Mouse (Mus musculus) liver, embryonic 11.5 days (tissue): ENCODE measurements around the gene F2rl2. TPM values are rescaled to one million over a fixed set of nuclear protein-coding genes. Genes with fewer than 3 reads are reported as not detected.
A peak's percentile ranks its signal among the peaks of the same experiment; 100 is the strongest.

Experiments used
- ATAC-seq: fragments of 200-750 bp; cut with Nextera tagmentation; replicated peaks from 2 replicates; pipeline ENCODE4 v1.8.0; 2017; ENCODE audit warnings: moderate number of reproducible peaks, mild to moderate bottlenecking, moderate TSS enrichment, moderate library complexity; ENCODE audit not compliant: low FRiP score
- DNase-seq: peaks from one replicate; pipeline ENCODE4 v3.0.0-alpha.2; 2017; ENCODE audit warnings: low spot score
- H3K27ac ChIP-seq: fragments of 300-500 bp; sonication (generic); 2 replicates; pipeline ENCODE4 v1.5.1; 2014; ENCODE audit warnings: mild to moderate bottlenecking, low read depth, low read length, control low read depth
- H3K27me3 ChIP-seq: fragments of 300-500 bp; sonication (generic); replicated peaks from 2 replicates; pipeline ENCODE4 v1.6.1; 2014; ENCODE audit warnings: low read length, mixed read lengths; ENCODE audit not compliant: control insufficient read depth, insufficient read depth
- H3K36me3 ChIP-seq: fragments of 300-500 bp; sonication (generic); 2 replicates; pipeline ENCODE4 v1.6.1; 2014; ENCODE audit warnings: mild to moderate bottlenecking, low read length, moderate library complexity, mixed read lengths; ENCODE audit not compliant: control insufficient read depth, insufficient read depth
- H3K4me1 ChIP-seq: fragments of 300-500 bp; sonication (generic); replicated peaks from 2 replicates; pipeline ENCODE4 v1.6.1; 2014; ENCODE audit warnings: low read length, mixed read lengths; ENCODE audit not compliant: control insufficient read depth, insufficient read depth
- H3K4me2 ChIP-seq: fragments of 300-500 bp; sonication (generic); 2 replicates; pipeline ENCODE4 v1.6.1; 2014; ENCODE audit warnings: mild to moderate bottlenecking, control low read depth, moderate library complexity
- H3K4me3 ChIP-seq: fragments of 300-500 bp; sonication (generic); 2 replicates; pipeline ENCODE4 v1.5.1; 2014; ENCODE audit warnings: low read depth, low read length, control low read depth
- H3K9ac ChIP-seq: fragments of 300-500 bp; sonication (generic); 2 replicates; pipeline ENCODE4 v1.6.1; 2014; ENCODE audit warnings: low read depth, low read length, control low read depth
- H3K9me3 ChIP-seq: fragments of 300-500 bp; sonication (generic); 2 replicates; pipeline ENCODE4 v1.6.1; 2016; ENCODE audit warnings: low read length, inconsistent platforms, mixed read lengths; ENCODE audit not compliant: control insufficient read depth
- WGBS: fragments of 180-500 bp; shearing (Covaris S2); extraction: QIAGEN DNeasy Blood & Tissue Kit; methylation state at CpG from one replicate; pipeline ENCODE4 v1.1.7; 2014; 5-methylcytosine and 5-hydroxymethylcytosine counted together
- polyA plus RNA-seq: library from polyadenylated mRNA; unstranded; fragments of >200 nt; fragmentation: Nextera tagmentation; extraction: Ambion mirVana; gene quantifications from 2 replicates; pipeline ENCODE4 v1.2.1, GENCODE M21; 2014

Gene F2rl2
- polyA plus RNA-seq, 1 experiment from 2014 or later = 29.5 TPM

- Histone ChIP-seq H3K4me3 (no peak overlapping the region), H3K27me3 (no peaks in the 10 kb centered on the region), H3K36me3 (peaks cover 8% of the 10 kb centered on the region; the same call in 1 of the 2 replicates), H3K9me3 (no peaks in the 10 kb centered on the region), H3K4me2 (no peak overlapping the region), H3K9ac (no peak overlapping the region), H3K4me1 (peaks cover 10% of the 10 kb centered on the region), H3K27ac (no peak overlapping the region)
- 44% methylated on average over 5 of the region's 5 CpGs for WGBS
- DNase-seq (no peak), ATAC-seq (no peak)
Observed at GRCm38 (mm10) chr13:95685736-95686135, 10.9 kb upstream of the F2rl2 start.

- Histone ChIP-seq H3K9me3 (no peaks in the 10 kb centered on the region), H3K4me1 (peaks cover 14% of the 10 kb centered on the region), H3K4me3 (no peak overlapping the region), H3K9ac (no peak overlapping the region), H3K27ac (peak overlapping the region; percentile 60), H3K36me3 (no peaks in the 10 kb centered on the region), H3K4me2 (peak overlapping the region; percentile 23; the same call in 1 of the 2 replicates), H3K27me3 (no peaks in the 10 kb centered on the region)
- DNase-seq (peak; percentile 40), ATAC-seq (peak; percentile 98)
- 47% methylated on average over 1 of the region's 1 CpGs for WGBS
Observed at GRCm38 (mm10) chr13:95688576-95688975, 8.1 kb upstream of the F2rl2 start.

- no peak overlapping the region for H3K4me3 ChIP-seq
- no peaks in the 10 kb centered on the region for H3K27me3 ChIP-seq
- ATAC-seq (no peak), DNase-seq (no peak)
- 47% methylated on average over 8 of the region's 8 CpGs for WGBS
- H3K9me3 ChIP-seq = no peaks in the 10 kb centered on the region
- no peak overlapping the region for H3K4me2 ChIP-seq
- H3K4me1 ChIP-seq = peaks cover 19% of the 10 kb centered on the region
- 0 out of 2 replicates have a peak overlapping the region, but pooled peaks have one; percentile 9 for H3K27ac ChIP-seq
- H3K9ac ChIP-seq = no peak overlapping the region
- no peaks in the 10 kb centered on the region for H3K36me3 ChIP-seq
Observed at GRCm38 (mm10) chr13:95692201-95692600, 4.5 kb upstream of the F2rl2 start.

- ATAC-seq (no peak), DNase-seq (no peak)
- H3K4me1 ChIP-seq = peaks cover 9% of the 10 kb centered on the region
- no peak overlapping the region for H3K9ac ChIP-seq
- H3K9me3 ChIP-seq = no peaks in the 10 kb centered on the region
- H3K36me3 ChIP-seq = no peaks in the 10 kb centered on the region
- 89% methylated on average over 9 of the region's 9 CpGs for WGBS
- no peak overlapping the region for H3K4me2 ChIP-seq
- no peak overlapping the region for H3K4me3 ChIP-seq
- peak overlapping the region; percentile 4; the same call in 1 of the 2 replicates for H3K27ac ChIP-seq
- H3K27me3 ChIP-seq = no peaks in the 10 kb centered on the region
Observed at GRCm38 (mm10) chr13:95696120-95696653, 466 bp upstream of the F2rl2 start.

- H3K27ac ChIP-seq = 0 out of 2 replicates have a peak overlapping the region, but pooled peaks have one; percentile 36
- no peaks in the 10 kb centered on the region for H3K36me3 ChIP-seq
- DNase-seq = no peak
- no peak overlapping the region for H3K4me3 ChIP-seq
- H3K9ac ChIP-seq = no peak overlapping the region
- no peak for ATAC-seq
- no peaks in the 10 kb centered on the region for H3K27me3 ChIP-seq
- WGBS = 46% methylated on average over 6 of the region's 6 CpGs
- no peaks in the 10 kb centered on the region for H3K9me3 ChIP-seq
- no peak overlapping the region for H3K4me2 ChIP-seq
- H3K4me1 ChIP-seq = peaks cover 7% of the 10 kb centered on the region
Observed at GRCm38 (mm10) chr13:95697874-95698273, 1.2 kb downstream of the F2rl2 start.

- ATAC-seq (no peak), DNase-seq (no peak)
- Histone ChIP-seq H3K9me3 (no peaks in the 10 kb centered on the region), H3K36me3 (no peaks in the 10 kb centered on the region), H3K4me3 (no peak overlapping the region), H3K27me3 (no peaks in the 10 kb centered on the region), H3K9ac (no peak overlapping the region), H3K4me2 (no peak overlapping the region), H3K27ac (no peak overlapping the region), H3K4me1 (no peaks in the 10 kb centered on the region)
- 88% methylated on average over 5 of the region's 5 CpGs for WGBS
Observed at GRCm38 (mm10) chr13:95703376-95703775, 6.7 kb downstream of the F2rl2 start.

GRCm38 (mm10) chr13:95705589-95705988 lies 8.9 kb downstream of the F2rl2 start:
- no peaks in the 10 kb centered on the region for H3K36me3 ChIP-seq
- DNase-seq = no peak
- H3K4me2 ChIP-seq = no peak overlapping the region
- H3K27ac ChIP-seq = no peak overlapping the region
- ATAC-seq = no peak
- no peak overlapping the region for H3K9ac ChIP-seq
- no peaks in the 10 kb centered on the region for H3K9me3 ChIP-seq
- WGBS = 89% methylated on average over 6 of the region's 6 CpGs
- H3K27me3 ChIP-seq = no peaks in the 10 kb centered on the region
- H3K4me1 ChIP-seq = no peaks in the 10 kb centered on the region
- no peak overlapping the region for H3K4me3 ChIP-seq

GRCm38 (mm10) chr13:95712054-95712453 lies 15.4 kb downstream of the F2rl2 start:
- H3K4me2 ChIP-seq = no peak overlapping the region
- ATAC-seq (no peak), DNase-seq (no peak)
- no peak overlapping the region for H3K4me3 ChIP-seq
- no peak overlapping the region for H3K27ac ChIP-seq
- H3K4me1 ChIP-seq = no peaks in the 10 kb centered on the region
- H3K9ac ChIP-seq = no peak overlapping the region
- H3K36me3 ChIP-seq = no peaks in the 10 kb centered on the region
- no peaks in the 10 kb centered on the region for H3K27me3 ChIP-seq
- H3K9me3 ChIP-seq = no peaks in the 10 kb centered on the region

GRCm38 (mm10) chr13:95712570-95713268 lies 16.1 kb downstream of the F2rl2 start:
- H3K36me3 ChIP-seq = no peaks in the 10 kb centered on the region
- H3K4me2 ChIP-seq = no peak overlapping the region
- H3K4me1 ChIP-seq = no peaks in the 10 kb centered on the region
- peak; percentile 49; the same call in 1 of the 2 replicates for ATAC-seq
- no peak overlapping the region for H3K27ac ChIP-seq
- no peak for DNase-seq
- 74% methylated on average over 9 of the region's 9 CpGs for WGBS
- H3K4me3 ChIP-seq = no peak overlapping the region
- no peaks in the 10 kb centered on the region for H3K27me3 ChIP-seq
- no peak overlapping the region for H3K9ac ChIP-seq
- H3K9me3 ChIP-seq = no peaks in the 10 kb centered on the region
